Mouse (Mus musculus): Measurements from ENCODE around the gene Filip1l. TPM values are rescaled to one million over a fixed set of nuclear protein-coding genes. Genes with fewer than 3 reads are reported as not detected.

The Filip1l gene
- polyA plus RNA-seq, 1 experiment from 2014 or later = 9.4 TPM

- Histone ChIP-seq H3K27ac (ENCODE audit: low read depth, low read length) (no peak overlapping the region), H3K4me2 (no peak overlapping the region), H3K4me3 (ENCODE audit: low read depth, low read length) (no peak overlapping the region), H3K9ac (ENCODE audit: low read depth, low read length) (no peak overlapping the region), H3K36me3 (ENCODE audit: control insufficient read depth, insufficient read depth, low read length) (no peaks in the 10 kb centered on the region), H3K27me3 (replicated peaks; ENCODE audit: control insufficient read depth, insufficient read depth, low read length) (no peaks in the 10 kb centered on the region), H3K9me3 (ENCODE audit: control insufficient read depth, low read length) (no peaks in the 10 kb centered on the region), H3K4me1 (replicated peaks; ENCODE audit: control insufficient read depth, insufficient read depth, low read length) (no peaks in the 10 kb centered on the region)
- 81% methylated on average over 8 of the region's 8 CpGs for WGBS
- DNase-seq (ENCODE audit: low spot score) = no peak
- no peak for ATAC-seq (replicated peaks; ENCODE audit: low FRiP score)
Observed at GRCm38 (mm10) chr16:57318637-57319125, 34.2 kb upstream of the Filip1l start.

GRCm38 (mm10) chr16:57319284-57320124, 33.4 kb upstream of the Filip1l start:
- no peaks in the 10 kb centered on the region for H3K4me1 ChIP-seq (replicated peaks; ENCODE audit: control insufficient read depth, insufficient read depth, low read length)
- 66% methylated on average over 7 of the region's 7 CpGs for WGBS

GRCm38 (mm10) chr16:57326996-57327395, 25.9 kb upstream of the Filip1l start:
- 75% methylated on average over 7 of the region's 7 CpGs for WGBS
- Histone ChIP-seq H3K4me3 (ENCODE audit: low read depth, low read length) (no peak overlapping the region), H3K27me3 (replicated peaks; ENCODE audit: control insufficient read depth, insufficient read depth, low read length) (no peaks in the 10 kb centered on the region), H3K4me1 (replicated peaks; ENCODE audit: control insufficient read depth, insufficient read depth, low read length) (no peaks in the 10 kb centered on the region), H3K4me2 (no peak overlapping the region), H3K36me3 (ENCODE audit: control insufficient read depth, insufficient read depth, low read length) (no peaks in the 10 kb centered on the region), H3K9me3 (ENCODE audit: control insufficient read depth, low read length) (no peaks in the 10 kb centered on the region), H3K9ac (ENCODE audit: low read depth, low read length) (no peak overlapping the region), H3K27ac (ENCODE audit: low read depth, low read length) (no peak overlapping the region)
- DNase-seq (ENCODE audit: low spot score) (no peak), ATAC-seq (replicated peaks; ENCODE audit: low FRiP score) (no peak)

More at GRCm38 (mm10) chr16:57319284-57320124, 33.4 kb upstream of the Filip1l start:
- Histone ChIP-seq H3K27ac (ENCODE audit: low read depth, low read length) (no peak overlapping the region), H3K27me3 (replicated peaks; ENCODE audit: control insufficient read depth, insufficient read depth, low read length) (no peaks in the 10 kb centered on the region), H3K9ac (ENCODE audit: low read depth, low read length) (no peak overlapping the region), H3K36me3 (ENCODE audit: control insufficient read depth, insufficient read depth, low read length) (no peaks in the 10 kb centered on the region), H3K4me3 (ENCODE audit: low read depth, low read length) (no peak overlapping the region), H3K4me2 (no peak overlapping the region), H3K9me3 (ENCODE audit: control insufficient read depth, low read length) (no peaks in the 10 kb centered on the region)
- ATAC-seq (replicated peaks; ENCODE audit: low FRiP score) (no peak), DNase-seq (ENCODE audit: low spot score) (no peak)

GRCm38 (mm10) chr16:57329028-57329427, 23.9 kb upstream of the Filip1l start:
- no peaks in the 10 kb centered on the region for H3K9me3 ChIP-seq (ENCODE audit: control insufficient read depth, low read length)
- no peak overlapping the region for H3K4me3 ChIP-seq (ENCODE audit: low read depth, low read length)
- 88% methylated on average over 8 of the region's 8 CpGs for WGBS
- DNase-seq (ENCODE audit: low spot score) (no peak), ATAC-seq (replicated peaks; ENCODE audit: low FRiP score) (no peak)
- no peak overlapping the region for H3K9ac ChIP-seq (ENCODE audit: low read depth, low read length)
- H3K27ac ChIP-seq (ENCODE audit: low read depth, low read length) = no peak overlapping the region
- H3K4me1 ChIP-seq (replicated peaks; ENCODE audit: control insufficient read depth, insufficient read depth, low read length) = no peaks in the 10 kb centered on the region
- no peak overlapping the region for H3K4me2 ChIP-seq
- no peaks in the 10 kb centered on the region for H3K36me3 ChIP-seq (ENCODE audit: control insufficient read depth, insufficient read depth, low read length)
- H3K27me3 ChIP-seq (replicated peaks; ENCODE audit: control insufficient read depth, insufficient read depth, low read length) = no peaks in the 10 kb centered on the region

GRCm38 (mm10) chr16:57330111-57330510, 22.8 kb upstream of the Filip1l start:
- no peak overlapping the region for H3K4me3 ChIP-seq (ENCODE audit: low read depth, low read length)
- no peak overlapping the region for H3K27ac ChIP-seq (ENCODE audit: low read depth, low read length)
- ATAC-seq (replicated peaks; ENCODE audit: low FRiP score) (no peak), DNase-seq (ENCODE audit: low spot score) (no peak)
- H3K9ac ChIP-seq (ENCODE audit: low read depth, low read length) = no peak overlapping the region
- H3K9me3 ChIP-seq (ENCODE audit: control insufficient read depth, low read length) = no peaks in the 10 kb centered on the region
- H3K36me3 ChIP-seq (ENCODE audit: control insufficient read depth, insufficient read depth, low read length) = no peaks in the 10 kb centered on the region
- WGBS = 73% methylated on average over 2 of the region's 2 CpGs
- H3K27me3 ChIP-seq (replicated peaks; ENCODE audit: control insufficient read depth, insufficient read depth, low read length) = no peaks in the 10 kb centered on the region
- no peak overlapping the region for H3K4me2 ChIP-seq
- no peaks in the 10 kb centered on the region for H3K4me1 ChIP-seq (replicated peaks; ENCODE audit: control insufficient read depth, insufficient read depth, low read length)

GRCm38 (mm10) chr16:57332301-57332700, 20.6 kb upstream of the Filip1l start:
- no peak overlapping the region for H3K4me3 ChIP-seq (ENCODE audit: low read depth, low read length)
- no peak for DNase-seq (ENCODE audit: low spot score)
- ATAC-seq (replicated peaks; ENCODE audit: low FRiP score) = no peak
- no peak overlapping the region for H3K4me2 ChIP-seq
- WGBS = 75% methylated on average over 7 of the region's 7 CpGs
- no peak overlapping the region for H3K27ac ChIP-seq (ENCODE audit: low read depth, low read length)
- H3K9ac ChIP-seq (ENCODE audit: low read depth, low read length) = no peak overlapping the region
- no peaks in the 10 kb centered on the region for H3K4me1 ChIP-seq (replicated peaks; ENCODE audit: control insufficient read depth, insufficient read depth, low read length)
- no peaks in the 10 kb centered on the region for H3K27me3 ChIP-seq (replicated peaks; ENCODE audit: control insufficient read depth, insufficient read depth, low read length)
- no peaks in the 10 kb centered on the region for H3K9me3 ChIP-seq (ENCODE audit: control insufficient read depth, low read length)
- H3K36me3 ChIP-seq (ENCODE audit: control insufficient read depth, insufficient read depth, low read length) = no peaks in the 10 kb centered on the region

- Histone ChIP-seq H3K4me3 (ENCODE audit: low read depth, low read length) (no peak overlapping the region), H3K9ac (ENCODE audit: low read depth, low read length) (no peak overlapping the region), H3K27ac (ENCODE audit: low read depth, low read length) (no peak overlapping the region), H3K4me1 (replicated peaks; ENCODE audit: control insufficient read depth, insufficient read depth, low read length) (no peaks in the 10 kb centered on the region), H3K9me3 (ENCODE audit: control insufficient read depth, low read length) (no peaks in the 10 kb centered on the region), H3K27me3 (replicated peaks; ENCODE audit: control insufficient read depth, insufficient read depth, low read length) (no peaks in the 10 kb centered on the region), H3K4me2 (no peak overlapping the region), H3K36me3 (ENCODE audit: control insufficient read depth, insufficient read depth, low read length) (no peaks in the 10 kb centered on the region)
- WGBS = 68% methylated on average over 11 of the region's 11 CpGs
- no peak for ATAC-seq (replicated peaks; ENCODE audit: low FRiP score)
- DNase-seq (ENCODE audit: low spot score) = no peak
Observed at GRCm38 (mm10) chr16:57336770-57337423, 16.0 kb upstream of the Filip1l start.

- H3K4me3 ChIP-seq (ENCODE audit: low read depth, low read length) = no peak overlapping the region
- no peak for ATAC-seq (replicated peaks; ENCODE audit: low FRiP score)
- no peak for DNase-seq (ENCODE audit: low spot score)
- H3K36me3 ChIP-seq (ENCODE audit: control insufficient read depth, insufficient read depth, low read length) = no peaks in the 10 kb centered on the region
- H3K4me2 ChIP-seq = no peak overlapping the region
- H3K27ac ChIP-seq (ENCODE audit: low read depth, low read length) = no peak overlapping the region
- no peak overlapping the region for H3K9ac ChIP-seq (ENCODE audit: low read depth, low read length)
- H3K4me1 ChIP-seq (replicated peaks; ENCODE audit: control insufficient read depth, insufficient read depth, low read length) = no peaks in the 10 kb centered on the region
- 81% methylated on average over 8 of the region's 8 CpGs for WGBS
- H3K9me3 ChIP-seq (ENCODE audit: control insufficient read depth, low read length) = no peaks in the 10 kb centered on the region
- H3K27me3 ChIP-seq (replicated peaks; ENCODE audit: control insufficient read depth, insufficient read depth, low read length) = no peaks in the 10 kb centered on the region
Observed at GRCm38 (mm10) chr16:57339765-57340612, 12.9 kb upstream of the Filip1l start.
